Mouse (Mus musculus) spleen, adult 2 months (tissue): ENCODE measurements around the gene Iqschfp. TPM values are rescaled to one million over a fixed set of nuclear protein-coding genes. Genes with fewer than 3 reads are reported as not detected.

ENCODE experiments used
- DNase-seq, 2 experiments: peaks; one replicate each; pipeline versions ENCODE4 v3.0.0 to v3.0.0-alpha.2; 2012 to 2021; ENCODE audit warnings: low spot score in 2 of 2, low read depth in 1 of 2
- H3K27ac ChIP-seq: fragments of 200-500 bp; 2 replicates; pipeline ENCODE4 v1.5.1; 2012; ENCODE audit warnings: low read length, inconsistent platforms; ENCODE audit not compliant: insufficient read depth
- H3K27me3 ChIP-seq: fragments of 200-500 bp; 2 replicates; pipeline ENCODE4 v1.6.1; 2012; ENCODE audit warnings: mild to moderate bottlenecking, moderate library complexity, low read length, inconsistent platforms; ENCODE audit not compliant: control insufficient read depth, insufficient read depth
- H3K36me3 ChIP-seq: fragments of 200-500 bp; 2 replicates; pipeline ENCODE4 v1.6.1; 2012; ENCODE audit warnings: mild to moderate bottlenecking, low read length, inconsistent platforms; ENCODE audit not compliant: control insufficient read depth, insufficient read depth
- H3K4me1 ChIP-seq: fragments of 200-500 bp; 2 replicates; pipeline ENCODE4 v1.6.1; 2011; ENCODE audit warnings: inconsistent platforms; ENCODE audit not compliant: control insufficient read depth, insufficient read depth, insufficient read length
- H3K4me3 ChIP-seq: fragments of 200-500 bp; 2 replicates; pipeline ENCODE4 v1.5.1; 2011; ENCODE audit warnings: mild to moderate bottlenecking, inconsistent platforms; ENCODE audit not compliant: insufficient read depth, insufficient read length; ENCODE audit errors: extremely low read depth
- CTCF ChIP-seq: fragments of 200-500 bp; IDR thresholded peaks from 2 replicates; pipeline ENCODE4 v1.5.1; 2011; ENCODE audit warnings: mild to moderate bottlenecking, inconsistent platforms; ENCODE audit not compliant: insufficient read depth, insufficient read length, insufficient replicate concordance; ENCODE audit errors: extremely low read depth
- POLR2A ChIP-seq: fragments of 200-500 bp; IDR thresholded peaks from 2 replicates; pipeline ENCODE4 v1.6.1; 2011; ENCODE audit warnings: low read depth, low read length, inconsistent platforms
- WGBS: fragments of 180-500 bp; shearing (Covaris S2); methylation state at CpG from one replicate; pipeline ENCODE4 v1.1.7; 2018; 5-methylcytosine and 5-hydroxymethylcytosine counted together
- polyA plus RNA-seq: library from polyadenylated mRNA; depleted of rRNA; stranded (reverse); fragments of >200 nt; gene quantifications from 2 replicates; pipeline ENCODE4 v1.2.3, GENCODE M21; 2012; rRNA removed

Gene Iqschfp
- not detected in 2 replicates for polyA plus RNA-seq

DNA sequence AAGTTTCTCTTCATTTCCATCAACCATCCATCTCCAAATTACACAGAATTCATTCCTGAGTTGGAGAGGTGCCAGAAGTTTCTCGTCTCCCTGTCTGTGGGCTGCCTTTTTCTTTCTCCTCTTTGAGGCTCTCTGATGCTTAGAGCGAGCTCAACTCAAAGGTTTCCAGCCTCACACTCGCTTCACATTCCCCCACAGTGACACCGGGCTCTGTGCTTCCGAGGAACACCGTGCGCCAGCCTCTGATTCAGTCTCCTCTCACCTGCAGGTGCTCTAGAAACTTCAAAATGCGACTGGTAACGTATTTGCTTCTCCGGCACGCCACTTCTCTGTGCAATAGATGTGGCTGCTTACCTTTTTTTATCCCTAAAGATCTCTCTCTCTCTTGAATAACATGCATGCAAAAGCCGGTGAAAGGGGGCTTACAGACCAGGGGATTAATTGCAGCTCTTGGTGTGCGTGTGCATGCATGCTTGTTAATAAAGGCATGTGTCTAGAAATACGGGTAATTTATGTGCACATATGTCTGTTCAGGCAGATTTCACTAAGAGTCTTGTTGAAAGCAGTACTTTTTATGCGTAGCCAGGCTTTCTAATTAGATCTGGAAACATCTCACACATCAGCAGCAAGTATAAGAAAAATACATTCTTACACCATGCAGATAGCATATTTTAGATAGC, at the start of gene Iqschfp, which contains the start of gene Iqcj:
Gene Iqschfp (plus strand): TSS at position 207 of the 680 bp plus-strand sequence.
Gene Iqcj (plus strand): TSS at position 195 of the 680 bp plus-strand sequence.
- 79% methylated on average over 15 of the region's 15 CpGs for WGBS

DNA sequence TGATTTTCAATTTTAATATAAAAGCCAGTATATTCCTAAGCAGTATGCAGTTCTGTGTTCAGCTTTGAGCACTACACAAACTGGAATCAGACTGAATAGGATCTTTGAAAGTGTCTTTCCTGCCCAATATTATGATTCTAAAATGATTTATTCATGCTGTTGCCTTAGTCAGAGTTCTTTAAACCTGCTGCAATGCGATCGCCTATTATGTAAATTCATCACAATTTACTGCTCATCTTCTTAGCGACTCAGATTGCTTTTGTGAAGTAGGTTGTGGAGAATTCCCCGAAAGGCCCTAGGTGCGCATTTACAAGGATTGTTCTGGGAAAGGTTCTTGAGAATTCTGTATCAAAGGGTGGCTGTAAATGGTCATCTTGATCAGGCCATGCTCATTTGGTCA, 39.6 kb upstream of the Iqschfp start:
- H3K4me1 ChIP-seq: no peaks in the 10 kb centered on the region
- H3K36me3 ChIP-seq: no peaks in the 10 kb centered on the region
- DNase-seq: no peak
- no peak overlapping the region for H3K4me3 ChIP-seq
- 88% methylated on average over 5 of the region's 5 CpGs for WGBS
- no peaks in the 10 kb centered on the region for H3K27me3 ChIP-seq
- TF ChIP-seq POLR2A (no peak), CTCF (no peak)
- H3K27ac ChIP-seq: no peak overlapping the region

More for the DNA sequence above, at the start of gene Iqschfp, which contains the start of gene Iqcj:
- DNase-seq: no peak
- Histone ChIP-seq H3K27me3 (no peaks in the 10 kb centered on the region), H3K27ac (no peak within 1 kb of the TSS), H3K4me1 (no peaks in the 10 kb centered on the region), H3K36me3 (no peaks in the 10 kb centered on the region), H3K4me3 (no peak within 1 kb of the TSS)
- TF ChIP-seq CTCF (no peak), POLR2A (no peak)

DNA sequence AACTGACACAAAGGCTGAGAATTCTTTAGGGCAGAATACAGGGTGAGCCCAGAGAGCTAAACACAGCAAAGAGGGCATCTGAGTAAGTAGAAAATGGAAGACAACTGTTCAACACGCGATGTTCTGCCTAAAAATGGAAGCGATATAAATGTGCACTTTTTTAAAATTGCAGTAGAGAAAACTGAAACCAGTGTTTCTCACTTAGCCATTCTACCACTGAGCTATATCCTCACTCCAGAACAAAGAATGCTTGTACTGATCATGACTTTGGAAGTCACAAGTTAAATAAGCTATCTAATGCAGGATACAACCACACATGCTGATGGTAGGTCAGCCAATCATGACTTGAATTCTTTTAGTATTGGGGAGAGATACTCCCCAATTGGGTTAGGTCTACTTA, 30.5 kb upstream of the Iqschfp start:
- Histone ChIP-seq H3K4me3 (no peak overlapping the region), H3K36me3 (no peaks in the 10 kb centered on the region), H3K27me3 (no peaks in the 10 kb centered on the region), H3K4me1 (no peaks in the 10 kb centered on the region), H3K27ac (no peak overlapping the region)
- 81% methylated on average over 3 of the region's 3 CpGs for WGBS
- TF ChIP-seq CTCF (no peak), POLR2A (no peak)
- DNase-seq: no peak

- no peaks in the 10 kb centered on the region for H3K36me3 ChIP-seq
- 87% methylated on average over 13 of the region's 13 CpGs for WGBS
- no peak overlapping the region for H3K4me3 ChIP-seq
- H3K4me1 ChIP-seq: no peaks in the 10 kb centered on the region
- TF ChIP-seq CTCF (no peak), POLR2A (no peak)
- no peak overlapping the region for H3K27ac ChIP-seq
- no peaks in the 10 kb centered on the region for H3K27me3 ChIP-seq
- DNase-seq: no peak
These were observed 24.5 kb upstream of the Iqschfp start for GRCm38 (mm10) chr3:67867420-67868065.

- TF ChIP-seq CTCF (no peak), POLR2A (no peak)
- no peaks in the 10 kb centered on the region for H3K4me1 ChIP-seq
- no peaks in the 10 kb centered on the region for H3K27me3 ChIP-seq
- no peaks in the 10 kb centered on the region for H3K36me3 ChIP-seq
- no peak overlapping the region for H3K27ac ChIP-seq
- WGBS: 97% methylated on average over 1 of the region's 1 CpGs
- no peak overlapping the region for H3K4me3 ChIP-seq
- no peak for DNase-seq
These were observed 22.6 kb upstream of the Iqschfp start for GRCm38 (mm10) chr3:67869424-67869823.

DNA sequence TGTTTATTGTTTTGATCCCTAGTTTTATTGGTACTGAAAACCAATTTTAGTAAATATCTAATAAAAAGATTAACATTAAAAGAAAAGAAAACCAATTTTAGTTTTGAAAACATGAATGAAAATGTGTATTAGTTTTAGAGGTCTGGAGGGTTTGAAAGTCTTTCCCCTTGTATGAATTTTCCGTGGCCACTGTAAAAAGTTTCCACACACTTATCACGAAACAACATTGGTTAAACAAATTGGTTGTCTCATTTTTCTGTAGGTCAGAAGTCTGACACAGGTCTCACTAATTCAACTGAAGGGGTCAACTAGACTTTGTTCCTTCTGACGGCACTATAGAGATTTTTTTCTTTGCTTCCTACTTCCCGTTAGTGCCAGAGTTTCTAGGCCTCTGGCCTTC, 14.8 kb upstream of the Iqschfp start:
- H3K27ac ChIP-seq: no peak overlapping the region
- 74% methylated on average over 4 of the region's 4 CpGs for WGBS
- TF ChIP-seq CTCF (no peak), POLR2A (no peak)

DNA sequence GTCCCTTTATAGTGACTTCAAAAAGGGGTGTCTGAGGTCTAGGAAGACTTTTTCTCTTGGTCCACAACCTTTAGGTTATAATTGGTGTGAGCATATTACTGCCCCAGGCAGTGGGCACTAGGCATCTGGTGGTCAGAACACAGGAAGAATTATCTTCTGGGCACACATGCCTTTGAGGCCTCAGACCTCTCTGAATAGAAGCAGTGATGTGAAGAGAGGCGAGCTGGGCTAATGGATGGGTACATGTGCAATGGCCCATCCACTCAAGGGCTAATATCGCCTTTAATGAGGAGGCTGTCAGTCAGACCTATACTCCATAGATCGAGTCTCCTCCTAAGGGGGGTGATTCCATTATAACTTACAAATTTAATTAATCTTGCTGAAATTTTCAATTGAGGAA, 7.7 kb upstream of the Iqschfp start:
- no peaks in the 10 kb centered on the region for H3K27me3 ChIP-seq
- WGBS: 79% methylated on average over 3 of the region's 3 CpGs
- H3K4me1 ChIP-seq: no peaks in the 10 kb centered on the region
- no peaks in the 10 kb centered on the region for H3K36me3 ChIP-seq
- TF ChIP-seq POLR2A (no peak), CTCF (no peak)
- H3K4me3 ChIP-seq: no peak overlapping the region
- DNase-seq: no peak
- no peak overlapping the region for H3K27ac ChIP-seq

More for the DNA sequence above, 14.8 kb upstream of the Iqschfp start:
- H3K4me3 ChIP-seq: no peak overlapping the region
- no peak for DNase-seq
- H3K27me3 ChIP-seq: no peaks in the 10 kb centered on the region
- no peaks in the 10 kb centered on the region for H3K4me1 ChIP-seq
- H3K36me3 ChIP-seq: no peaks in the 10 kb centered on the region
